Mouse (Mus musculus) liver, embryonic 14.5 days (tissue): ENCODE measurements around the gene Sparcl1. TPM values are rescaled to one million over a fixed set of nuclear protein-coding genes. Genes with fewer than 3 reads are reported as not detected.

Experiments
- ATAC-seq: fragments of 200-750 bp; cut with Nextera tagmentation; 2 replicates; pipeline ENCODE4 v1.8.0; 2017; ENCODE audit warnings: moderate number of reproducible peaks, mild to moderate bottlenecking, moderate library complexity; ENCODE audit not compliant: insufficient read depth
- DNase-seq, 3 experiments: peaks; one replicate each; pipeline ENCODE4 v3.0.0-alpha.2; 2012 to 2013; ENCODE audit warnings: low read depth in 3 of 3, low spot score in 3 of 3
- H3K27ac ChIP-seq: fragments of 300-500 bp; sonication (generic); 2 replicates; pipeline ENCODE4 v1.5.1; 2014; ENCODE audit warnings: moderate library complexity, mild to moderate bottlenecking, control low read depth, inconsistent platforms
- H3K27me3 ChIP-seq: fragments of 300-500 bp; sonication (generic); 2 replicates; pipeline ENCODE4 v1.6.1; 2014; ENCODE audit warnings: mild to moderate bottlenecking, low read length, moderate library complexity; ENCODE audit not compliant: control insufficient read depth, insufficient read depth
- H3K36me3 ChIP-seq: fragments of 300-500 bp; sonication (generic); replicated peaks from 2 replicates; pipeline ENCODE4 v1.6.1; 2014; ENCODE audit warnings: low read depth; ENCODE audit not compliant: control insufficient read depth, insufficient read depth
- H3K4me1 ChIP-seq, 2 experiments: fragments of 200-500 bp in 1 of 2; fragments of 300-500 bp in 1 of 2; sonication (generic) in 1 of 2; replicated peaks; 2 replicates each; pipeline ENCODE4 v1.6.1; 2012 to 2014; ENCODE audit warnings: antibody characterized with exemption in 1 of 2, inconsistent platforms in 1 of 2, low read length in 1 of 2; ENCODE audit not compliant: control insufficient read depth in 2 of 2, insufficient read depth in 2 of 2
- H3K4me2 ChIP-seq: fragments of 300-500 bp; sonication (generic); 2 replicates; pipeline ENCODE4 v1.6.1; 2014; ENCODE audit warnings: low read depth, mild to moderate bottlenecking, control low read depth, moderate library complexity
- H3K4me3 ChIP-seq, 2 experiments: fragments of 200-500 bp in 1 of 2; fragments of 300-500 bp in 1 of 2; sonication (generic) in 1 of 2; 2 replicates each; pipeline ENCODE4 v1.5.1; 2012 to 2014; ENCODE audit warnings: low read depth in 2 of 2, low read length in 2 of 2, mild to moderate bottlenecking in 2 of 2, control low read depth in 1 of 2, inconsistent platforms in 1 of 2, moderate library complexity in 1 of 2; ENCODE audit not compliant: insufficient read depth in 1 of 2
- H3K9ac ChIP-seq: fragments of 300-500 bp; sonication (generic); replicated peaks from 2 replicates; pipeline ENCODE4 v1.6.1; 2014; ENCODE audit warnings: mild to moderate bottlenecking, control low read depth, moderate library complexity
- H3K9me3 ChIP-seq: fragments of 300-500 bp; sonication (generic); 2 replicates; pipeline ENCODE4 v1.6.1; 2016; ENCODE audit warnings: low read length, mixed read lengths; ENCODE audit not compliant: control insufficient read depth
- CTCF ChIP-seq: IDR thresholded peaks from 2 replicates; pipeline ENCODE4 v1.5.1; 2016; ENCODE audit warnings: antibody characterized with exemption, low read depth, control low read depth
- EP300 ChIP-seq: IDR thresholded peaks from 2 replicates; pipeline ENCODE4 v1.6.1; 2016; ENCODE audit warnings: antibody characterized with exemption, low read depth
- WGBS: fragments of 180-500 bp; shearing (Covaris S2); extraction: QIAGEN DNeasy Blood & Tissue Kit; methylation state at CpG from one replicate; pipeline ENCODE4 v1.1.7; 2014; ENCODE audit not compliant: insufficient replicate concordance; 5-methylcytosine and 5-hydroxymethylcytosine counted together
- polyA plus RNA-seq, 2 experiments: library from polyadenylated mRNA; depleted of rRNA in 1 of 2; stranded (reverse) in 1 of 2; unstranded in 1 of 2; fragments of >200 nt; fragmentation: Nextera tagmentation in 1 of 2; extraction: Ambion mirVana in 1 of 2; gene quantifications; 2 replicates each; pipeline versions ENCODE4 v1.2.1 to v1.2.3; 2012 to 2014

The Sparcl1 gene
- polyA plus RNA-seq, 2 experiments: 1.0 to 1.4 TPM

DNA sequence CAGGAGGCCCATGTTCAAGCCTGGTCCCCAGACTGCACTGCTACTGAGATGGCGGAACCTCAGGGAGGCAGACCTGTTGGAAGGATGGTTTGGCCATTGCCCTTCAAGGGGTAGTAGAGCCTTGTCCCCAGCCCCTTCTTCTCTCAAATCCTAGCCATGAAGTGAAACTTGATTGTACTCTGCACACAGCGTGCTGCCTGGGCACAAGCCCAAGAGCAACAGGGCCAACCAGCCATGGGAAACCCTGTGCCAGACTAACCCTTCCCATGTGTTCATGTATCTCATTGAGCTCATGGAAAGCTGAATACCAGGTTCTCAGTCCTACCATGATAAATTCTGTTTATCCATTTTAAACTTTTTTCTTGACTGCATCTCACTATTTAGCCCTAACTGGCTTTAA is 70.6 kb downstream of the Sparcl1 start:
- no peak for DNase-seq
- no peak for TF ChIP-seq CTCF
- no peak for TF ChIP-seq EP300
- Histone ChIP-seq H3K36me3 (no peaks in the 10 kb centered on the region), H3K4me1 (peaks cover 15 to 35% of the 10 kb centered on the region in 2 experiments), H3K4me3 (no peak overlapping the region), H3K9ac (no peak overlapping the region), H3K27ac (no peak overlapping the region), H3K4me2 (no peak overlapping the region), H3K9me3 (no peaks in the 10 kb centered on the region), H3K27me3 (no peaks in the 10 kb centered on the region)
- ATAC-seq: no peak
- WGBS: 90% methylated on average over 2 of the region's 2 CpGs

DNA sequence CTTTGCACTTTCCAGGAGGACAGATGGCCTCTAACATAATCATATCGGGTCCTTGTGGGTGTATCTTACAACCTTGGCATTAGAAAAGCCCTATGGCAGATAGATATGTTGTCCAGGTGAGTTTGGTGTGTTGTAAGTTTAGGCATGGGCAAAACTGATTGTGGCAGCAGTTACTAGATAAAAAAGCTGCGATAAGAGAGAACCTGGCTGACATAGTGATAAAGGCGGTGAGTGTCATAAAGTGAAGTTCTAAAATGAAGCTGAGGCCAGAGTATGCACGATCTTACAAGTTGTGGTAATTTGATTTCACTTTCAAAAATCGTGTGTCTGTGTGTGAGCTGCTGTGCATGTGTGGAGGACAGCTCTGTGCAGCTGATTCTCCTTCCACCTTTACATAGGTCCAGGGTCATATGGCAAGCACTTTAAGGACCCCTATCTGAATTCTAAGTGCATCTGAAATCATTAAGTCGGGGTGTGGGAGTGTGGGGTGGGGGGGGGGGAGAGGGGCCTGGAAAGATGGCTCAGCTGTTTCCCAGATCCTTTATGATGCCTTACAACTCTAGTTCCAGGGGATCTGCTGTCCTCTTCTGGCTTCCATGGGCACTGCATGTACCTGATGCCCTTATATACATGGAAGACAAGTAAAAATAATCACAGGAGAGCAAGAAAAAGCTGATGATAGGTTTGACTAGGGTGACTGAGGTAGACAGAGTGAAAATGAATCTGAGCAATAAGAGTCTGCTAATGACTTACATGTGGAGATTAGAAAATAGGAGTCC is 74.2 kb downstream of the Sparcl1 start:
- TF ChIP-seq CTCF (peak; percentile 64), EP300 (no peak)
- Histone ChIP-seq H3K36me3 (no peaks in the 10 kb centered on the region), H3K9me3 (no peaks in the 10 kb centered on the region), H3K4me3 (no peak overlapping the region), H3K9ac (no peak overlapping the region), H3K4me1 (peaks cover 8 to 20% of the 10 kb centered on the region in 2 experiments), H3K4me2 (no peak overlapping the region), H3K27ac (no peak overlapping the region), H3K27me3 (no peaks in the 10 kb centered on the region)
- 29% methylated on average over 6 of the region's 6 CpGs for WGBS
- DNase-seq: no peak
- ATAC-seq: no peak

DNA sequence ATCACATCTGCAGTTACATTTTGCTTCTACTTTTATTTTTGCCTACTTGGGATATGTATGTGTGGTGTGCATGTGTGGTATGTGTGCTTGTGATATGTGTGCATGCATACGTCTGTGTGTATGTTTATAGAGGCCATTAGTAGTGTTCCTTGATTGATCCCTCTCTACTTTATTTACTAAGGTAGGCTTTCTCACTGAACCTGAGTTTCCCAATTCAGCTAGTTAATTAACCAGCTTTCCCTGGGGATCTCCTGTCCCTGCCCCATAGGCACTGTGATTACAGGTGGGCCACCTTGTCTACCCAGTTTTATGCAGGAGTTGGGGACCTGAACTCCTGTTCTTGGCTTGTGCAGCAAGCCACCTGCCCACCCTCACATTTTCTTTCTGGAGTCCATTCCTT is 76.8 kb downstream of the Sparcl1 start:
- H3K9me3 ChIP-seq: no peaks in the 10 kb centered on the region
- no peak overlapping the region for H3K27ac ChIP-seq
- H3K4me2 ChIP-seq: no peak overlapping the region
- H3K27me3 ChIP-seq: no peaks in the 10 kb centered on the region
- H3K9ac ChIP-seq: no peak overlapping the region
- 64% methylated on average over 1 of the region's 1 CpGs for WGBS
- TF ChIP-seq CTCF (no peak), EP300 (no peak)
- H3K4me3 ChIP-seq: no peak overlapping the region
- H3K4me1 ChIP-seq: peaks cover 0 to 14% of the 10 kb centered on the region in 2 experiments; a peak in 2 of 4 replicates
- no peaks in the 10 kb centered on the region for H3K36me3 ChIP-seq
- ATAC-seq: no peak
- no peak for DNase-seq

DNA sequence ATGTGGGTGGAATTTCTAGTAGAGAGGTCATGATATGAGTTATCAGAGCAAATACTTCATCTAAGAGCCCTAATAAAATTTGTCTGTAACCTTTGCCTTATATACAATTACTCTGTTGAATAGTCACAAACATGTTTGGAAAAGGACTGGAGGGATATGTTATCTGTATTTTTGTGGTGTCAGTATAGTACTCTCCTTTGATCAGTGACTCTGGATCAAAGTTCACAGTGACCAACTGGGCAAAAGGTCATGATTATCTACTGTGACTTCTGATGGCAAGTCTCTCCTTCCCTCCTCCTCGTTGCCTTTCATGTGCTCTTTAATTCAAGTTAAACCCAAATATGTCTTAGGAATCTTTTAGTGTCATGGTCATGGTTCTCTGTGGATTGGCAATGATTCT is 77.7 kb downstream of the Sparcl1 start:
- 36% methylated on average over 1 of the region's 1 CpGs for WGBS
- DNase-seq (no peak), ATAC-seq (no peak)
- Histone ChIP-seq H3K4me2 (no peak overlapping the region), H3K9ac (no peak overlapping the region), H3K27me3 (no peaks in the 10 kb centered on the region), H3K9me3 (no peaks in the 10 kb centered on the region), H3K36me3 (no peaks in the 10 kb centered on the region), H3K27ac (no peak overlapping the region), H3K4me3 (no peak overlapping the region), H3K4me1 (peaks cover 0 to 14% of the 10 kb centered on the region in 2 experiments; a peak in 2 of 4 replicates)
- TF ChIP-seq EP300 (no peak), CTCF (no peak)

DNA sequence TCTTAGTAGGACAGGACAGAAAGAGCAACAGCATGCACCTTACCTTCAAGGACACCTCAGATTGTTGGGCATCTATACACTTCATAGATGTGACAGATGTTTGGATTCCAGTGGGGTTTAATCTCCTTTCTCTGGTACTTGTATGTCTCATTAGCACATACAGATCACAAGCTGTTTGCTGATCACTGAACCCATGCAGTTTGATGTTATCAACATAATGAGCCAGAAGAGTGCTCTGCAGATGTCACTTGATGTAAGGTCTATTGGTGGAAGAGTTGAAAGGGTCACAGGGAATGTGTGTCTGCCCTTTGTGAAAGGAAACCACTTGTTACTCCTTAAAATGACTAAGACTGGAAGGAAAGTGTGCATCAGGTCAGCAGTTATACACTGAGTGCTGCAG is 78.5 kb downstream of the Sparcl1 start:
- no peaks in the 10 kb centered on the region for H3K36me3 ChIP-seq
- H3K9me3 ChIP-seq: no peaks in the 10 kb centered on the region
- no peaks in the 10 kb centered on the region for H3K27me3 ChIP-seq
- no peak overlapping the region for H3K27ac ChIP-seq
- no peak for TF ChIP-seq CTCF
- no peak for TF ChIP-seq EP300
- no peak overlapping the region for H3K4me3 ChIP-seq
- DNase-seq: no peak
- no peak for ATAC-seq
- peaks cover 0 to 14% of the 10 kb centered on the region in 2 experiments; a peak in 2 of 4 replicates for H3K4me1 ChIP-seq
- no peak overlapping the region for H3K9ac ChIP-seq
- no peak overlapping the region for H3K4me2 ChIP-seq
